Mouse (Mus musculus) lung, embryonic 15.5 days (tissue): ENCODE results near the gene Klk8. TPM values are rescaled to one million over a fixed set of nuclear protein-coding genes. Genes with fewer than 3 reads are reported as not detected.
A peak's percentile ranks its signal among the peaks of the same experiment; 100 is the strongest.

Experiments
- ATAC-seq: fragments of 200-750 bp; cut with Nextera tagmentation; 2 replicates; pipeline ENCODE4 v1.8.0; 2017; ENCODE audit warnings: moderate number of reproducible peaks, borderline replicate concordance; ENCODE audit not compliant: low FRiP score, low TSS enrichment; ENCODE audit errors: extremely low read depth
- H3K27ac ChIP-seq: fragments of 300-500 bp; sonication (generic); 2 replicates; pipeline ENCODE4 v1.5.1; 2015; ENCODE audit warnings: moderate library complexity, mild to moderate bottlenecking, inconsistent platforms
- H3K27me3 ChIP-seq: fragments of 300-500 bp; sonication (generic); 2 replicates; pipeline ENCODE4 v1.6.1; 2015; ENCODE audit warnings: inconsistent platforms
- H3K36me3 ChIP-seq: fragments of 300-500 bp; sonication (generic); 2 replicates; pipeline ENCODE4 v1.6.1; 2015; ENCODE audit warnings: inconsistent platforms
- H3K4me1 ChIP-seq: fragments of 300-500 bp; sonication (generic); 2 replicates; pipeline ENCODE4 v1.6.1; 2015; ENCODE audit warnings: inconsistent platforms
- H3K4me2 ChIP-seq: fragments of 300-500 bp; sonication (generic); 2 replicates; pipeline ENCODE4 v1.6.1; 2015; ENCODE audit warnings: inconsistent platforms, mild to moderate bottlenecking, moderate library complexity
- H3K4me3 ChIP-seq: fragments of 300-500 bp; sonication (generic); 2 replicates; pipeline ENCODE4 v1.5.1; 2015; ENCODE audit warnings: mild to moderate bottlenecking, inconsistent platforms
- H3K9ac ChIP-seq: fragments of 300-500 bp; sonication (generic); 2 replicates; pipeline ENCODE4 v1.6.1; 2015; ENCODE audit warnings: inconsistent platforms
- H3K9me3 ChIP-seq: fragments of 300-500 bp; sonication (generic); 2 replicates; pipeline ENCODE4 v1.6.1; 2016; ENCODE audit warnings: inconsistent platforms
- WGBS: fragments of 180-500 bp; shearing (Covaris S2); methylation state at CpG from one replicate; pipeline ENCODE4 v1.1.7; 2015; 5-methylcytosine and 5-hydroxymethylcytosine counted together
- polyA plus RNA-seq: library from polyadenylated mRNA; unstranded; fragments of >200 nt; fragmentation: Nextera tagmentation; extraction: Ambion mirVana; gene quantifications from 2 replicates; pipeline ENCODE4 v1.2.1, GENCODE M21; 2015

Klk8 gene
- polyA plus RNA-seq, 1 experiment from 2014 or later = 22.4 TPM

DNA sequence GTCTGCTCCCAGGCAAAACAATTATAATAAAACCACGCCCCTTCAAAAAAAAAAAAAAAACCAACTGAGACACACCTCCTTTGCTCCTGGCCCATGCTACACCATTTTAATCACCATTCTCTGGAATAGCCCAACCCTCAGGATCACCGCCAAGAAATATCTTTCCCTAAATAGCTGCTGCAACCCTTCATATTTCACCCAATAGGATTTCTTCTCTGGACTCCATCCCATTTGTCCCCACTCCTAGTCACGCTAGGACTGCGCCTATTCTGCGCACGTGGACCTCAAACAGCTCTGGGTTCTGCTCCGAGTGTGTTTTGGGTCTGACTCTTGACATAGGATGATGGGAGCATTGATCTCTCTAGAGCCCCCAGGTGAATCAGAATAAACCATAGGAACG, 1.0 kb upstream of the Klk8 start:
- no peak for ATAC-seq

DNA sequence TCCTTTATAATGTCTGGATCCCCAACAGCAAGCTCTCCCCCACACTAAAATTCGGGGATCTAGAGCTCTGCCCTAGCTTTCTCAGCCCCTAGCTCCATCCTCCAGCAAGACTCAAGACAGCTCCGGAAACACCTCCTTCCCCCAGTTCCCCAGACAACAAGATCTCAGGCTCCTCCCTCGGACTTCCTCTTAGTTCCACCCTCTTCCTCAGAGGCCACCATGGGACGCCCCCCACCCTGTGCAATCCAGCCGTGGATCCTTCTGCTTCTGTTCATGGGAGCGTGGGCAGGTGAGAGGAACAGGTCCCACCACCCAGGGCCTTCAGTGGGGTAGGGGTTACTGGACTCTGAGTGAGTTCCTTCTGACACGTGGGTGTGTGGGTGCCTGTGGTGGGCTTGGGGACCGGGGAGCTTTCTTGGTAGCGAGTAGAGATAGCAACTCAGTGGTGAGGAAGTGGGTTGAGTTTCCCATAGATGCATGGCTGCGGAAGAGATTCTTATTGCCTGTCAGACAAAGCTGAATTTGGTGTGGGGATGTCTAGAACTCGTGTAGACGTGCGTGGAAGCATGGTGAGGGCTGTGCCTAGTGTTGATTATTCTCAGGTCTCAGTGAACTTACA, 576 bp downstream of the Klk8 start:
- Histone ChIP-seq H3K27ac (no peak overlapping the region), H3K9me3 (no peaks in the 10 kb centered on the region), H3K4me3 (peak overlapping the region; percentile 55), H3K36me3 (no peaks in the 10 kb centered on the region), H3K4me1 (peaks cover 22% of the 10 kb centered on the region), H3K27me3 (peaks cover 9% of the 10 kb centered on the region; the same call in 1 of the 2 replicates), H3K4me2 (peak overlapping the region; percentile 87), H3K9ac (peak overlapping the region; percentile 38)
- ATAC-seq = peak; percentile 58; the same call in 1 of the 2 replicates
- whole genome bisulfite sequencing = 36% methylated on average over 13 of the region's 13 CpGs

More for the DNA sequence above, 1.0 kb upstream of the Klk8 start:
- H3K36me3 ChIP-seq = no peaks in the 10 kb centered on the region
- H3K9ac ChIP-seq = 0 out of 2 replicates have a peak overlapping the region, but pooled peaks have one; percentile 38
- peak overlapping the region; percentile 55 for H3K4me3 ChIP-seq
- H3K27ac ChIP-seq = no peak overlapping the region
- H3K9me3 ChIP-seq = no peaks in the 10 kb centered on the region
- WGBS = 2% methylated on average over 8 of the region's 8 CpGs
- peaks cover 22% of the 10 kb centered on the region for H3K4me1 ChIP-seq
- peak overlapping the region; percentile 87 for H3K4me2 ChIP-seq
- peaks cover 9% of the 10 kb centered on the region; the same call in 1 of the 2 replicates for H3K27me3 ChIP-seq

DNA sequence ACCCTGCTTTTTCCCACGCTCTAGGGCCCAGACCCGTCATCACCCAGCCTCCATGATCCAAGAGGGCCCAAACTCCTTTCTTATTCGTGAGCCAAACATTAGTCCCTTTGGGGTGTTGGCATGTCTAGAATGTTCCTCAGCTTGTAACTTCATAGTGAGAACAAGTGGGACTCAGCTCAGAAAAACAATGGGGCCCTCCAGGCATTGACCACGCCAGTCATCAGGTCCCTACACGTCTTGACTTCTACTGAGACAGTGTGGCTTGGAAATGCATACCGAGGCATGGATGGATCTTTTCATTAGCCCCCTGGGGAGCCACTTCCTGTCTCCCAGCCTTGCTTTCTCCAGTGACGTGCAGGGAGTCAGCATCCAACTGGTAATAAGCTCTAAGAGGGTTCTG, 2.5 kb downstream of the Klk8 start:
- Histone ChIP-seq H3K27ac (no peak overlapping the region), H3K4me1 (peaks cover 22% of the 10 kb centered on the region), H3K4me3 (no peak overlapping the region), H3K9ac (no peak overlapping the region), H3K9me3 (no peaks in the 10 kb centered on the region), H3K36me3 (no peaks in the 10 kb centered on the region), H3K4me2 (no peak overlapping the region), H3K27me3 (peaks cover 9% of the 10 kb centered on the region; the same call in 1 of the 2 replicates)
- WGBS = 66% methylated on average over 7 of the region's 7 CpGs
- no peak for ATAC-seq

DNA sequence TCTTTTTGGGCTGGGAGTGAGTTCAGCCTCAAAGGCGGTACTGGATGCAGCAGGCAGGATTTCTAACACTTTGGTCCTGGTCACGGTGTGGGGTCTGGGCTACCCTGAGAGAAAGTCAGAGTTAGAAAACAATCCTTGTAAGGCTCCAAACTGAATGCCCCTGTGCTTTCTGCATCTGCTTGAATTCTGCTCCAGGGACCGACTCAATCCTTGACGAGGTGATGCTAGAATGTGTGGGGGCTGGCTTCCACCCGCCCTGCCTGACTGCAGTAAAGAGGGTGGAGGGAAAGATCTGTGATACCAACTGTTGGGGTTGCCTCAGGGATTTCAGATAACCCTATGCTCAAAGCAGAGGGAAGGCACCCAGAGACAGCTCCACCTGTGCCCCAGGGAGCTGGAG, 13.6 kb downstream of the Klk8 start, which contains the start of gene Klk7:
TSS of gene Klk7 (plus strand) at position 301 of the 400 bp plus-strand sequence.
- 54% methylated on average over 5 of the region's 5 CpGs for WGBS
- Histone ChIP-seq H3K27ac (no peak within 1 kb of the TSS), H3K4me3 (no peak within 1 kb of the TSS), H3K4me1 (no peaks in the 10 kb centered on the region), H3K27me3 (no peaks in the 10 kb centered on the region), H3K9me3 (no peaks in the 10 kb centered on the region), H3K9ac (no peak within 1 kb of the TSS), H3K36me3 (no peaks in the 10 kb centered on the region), H3K4me2 (no peak within 1 kb of the TSS)
- ATAC-seq = no peak

DNA sequence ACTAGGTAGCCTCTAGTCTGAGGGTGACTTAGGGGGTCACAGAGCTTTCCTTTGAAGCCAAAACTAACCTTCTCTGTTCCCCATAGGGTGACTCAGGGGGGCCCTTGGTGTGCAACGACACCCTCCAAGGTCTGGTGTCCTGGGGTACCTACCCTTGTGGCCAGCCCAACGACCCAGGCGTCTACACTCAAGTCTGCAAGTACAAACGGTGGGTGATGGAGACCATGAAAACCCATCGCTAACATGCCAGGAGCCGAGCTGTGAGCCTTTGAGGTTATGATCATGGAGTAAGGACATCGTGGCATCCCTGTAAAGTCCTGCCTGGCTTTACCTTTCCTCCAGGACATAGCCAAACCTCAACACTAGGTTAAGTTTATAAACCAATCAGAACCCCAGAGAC, 17.8 kb downstream of the Klk8 start:
- H3K27me3 ChIP-seq = no peaks in the 10 kb centered on the region
- H3K9ac ChIP-seq = no peak overlapping the region
- ATAC-seq = no peak

DNA sequence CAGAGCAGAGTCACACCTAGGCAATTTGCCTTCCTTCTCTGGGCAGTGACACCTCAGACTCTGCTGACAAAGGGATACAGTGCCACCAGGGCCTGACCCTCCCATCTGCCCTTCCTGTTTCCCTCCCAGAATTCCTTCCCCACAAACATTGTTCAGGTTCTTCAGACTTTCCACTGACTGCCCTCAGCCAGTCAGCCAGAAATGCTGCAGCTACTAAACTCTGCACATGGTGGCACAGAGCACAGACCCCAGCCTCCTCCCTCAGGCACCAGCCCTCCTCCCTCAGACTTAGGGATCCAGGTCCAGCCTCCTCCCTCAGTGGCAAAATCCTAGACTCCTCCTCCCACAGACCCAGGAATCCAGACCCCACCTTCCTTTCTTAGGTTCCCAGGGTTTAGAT, 19.4 kb downstream of the Klk8 start:
- no peaks in the 10 kb centered on the region for H3K27me3 ChIP-seq
- no peak overlapping the region for H3K9ac ChIP-seq
- H3K4me3 ChIP-seq = no peak overlapping the region
- H3K4me1 ChIP-seq = no peaks in the 10 kb centered on the region
- H3K36me3 ChIP-seq = no peaks in the 10 kb centered on the region
- H3K4me2 ChIP-seq = no peak overlapping the region
- no peak overlapping the region for H3K27ac ChIP-seq
- H3K9me3 ChIP-seq = no peaks in the 10 kb centered on the region
- ATAC-seq = no peak

More for the DNA sequence above, 17.8 kb downstream of the Klk8 start:
- Histone ChIP-seq H3K9me3 (no peaks in the 10 kb centered on the region), H3K4me1 (no peaks in the 10 kb centered on the region), H3K4me2 (no peak overlapping the region), H3K27ac (no peak overlapping the region), H3K36me3 (no peaks in the 10 kb centered on the region), H3K4me3 (no peak overlapping the region)
- WGBS = 86% methylated on average over 7 of the region's 7 CpGs

DNA sequence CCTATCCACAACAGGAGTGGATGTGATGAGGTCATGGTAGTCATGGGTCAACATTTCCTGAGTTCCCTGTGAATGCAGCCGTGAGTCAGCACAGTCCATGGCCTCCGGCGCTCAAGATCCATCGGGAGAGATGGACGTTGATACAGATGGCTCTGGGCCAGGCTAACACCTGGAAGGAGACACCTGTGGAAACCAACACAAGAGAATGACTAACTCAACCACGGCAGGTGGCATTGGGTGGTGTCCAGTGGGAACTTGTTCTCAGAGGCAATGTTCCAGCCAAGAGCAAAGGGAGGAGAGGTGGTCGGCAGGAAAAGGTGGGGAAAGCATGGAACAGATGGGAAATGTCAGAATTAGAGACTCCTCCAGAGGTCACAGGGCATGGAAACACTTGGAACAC, 24.2 kb downstream of the Klk8 start:
- ATAC-seq = no peak
- H3K9me3 ChIP-seq = no peaks in the 10 kb centered on the region
- no peaks in the 10 kb centered on the region for H3K36me3 ChIP-seq
- WGBS = 80% methylated on average over 7 of the region's 7 CpGs
- H3K4me3 ChIP-seq = no peak overlapping the region
- H3K9ac ChIP-seq = no peak overlapping the region
- no peak overlapping the region for H3K4me2 ChIP-seq
- no peaks in the 10 kb centered on the region for H3K27me3 ChIP-seq
- H3K27ac ChIP-seq = no peak overlapping the region
- H3K4me1 ChIP-seq = no peaks in the 10 kb centered on the region

DNA sequence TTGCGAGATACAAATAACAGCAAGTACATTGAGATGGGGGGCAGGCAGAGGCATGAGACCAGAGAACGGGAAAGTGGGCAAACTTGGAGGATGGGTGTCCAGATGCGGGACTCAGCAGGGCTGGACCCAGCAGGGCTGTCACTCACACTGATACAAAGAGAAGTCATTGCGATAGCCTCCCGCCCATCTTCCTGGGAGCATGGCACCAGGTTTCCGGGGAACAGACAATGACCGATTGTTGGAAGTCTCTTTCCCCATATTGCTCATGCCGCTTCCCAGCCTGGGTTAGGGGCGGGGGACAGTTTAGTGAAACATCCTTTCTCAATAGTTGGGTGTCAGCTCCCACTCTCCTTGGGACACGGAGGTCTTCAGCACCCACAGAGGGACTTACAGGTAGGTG, 26.8 kb downstream of the Klk8 start, which contains the start of gene Klk6:
TSS of gene Klk6 (plus strand) at position 301 of the 400 bp plus-strand sequence.
- no peak within 1 kb of the TSS for H3K4me2 ChIP-seq
- H3K27ac ChIP-seq = no peak within 1 kb of the TSS
- no peaks in the 10 kb centered on the region for H3K9me3 ChIP-seq
- no peak within 1 kb of the TSS for H3K4me3 ChIP-seq
- ATAC-seq = no peak
- H3K4me1 ChIP-seq = no peaks in the 10 kb centered on the region
- no peak within 1 kb of the TSS for H3K9ac ChIP-seq
- WGBS = 67% methylated on average over 10 of the region's 10 CpGs
- no peaks in the 10 kb centered on the region for H3K27me3 ChIP-seq
- no peaks in the 10 kb centered on the region for H3K36me3 ChIP-seq

DNA sequence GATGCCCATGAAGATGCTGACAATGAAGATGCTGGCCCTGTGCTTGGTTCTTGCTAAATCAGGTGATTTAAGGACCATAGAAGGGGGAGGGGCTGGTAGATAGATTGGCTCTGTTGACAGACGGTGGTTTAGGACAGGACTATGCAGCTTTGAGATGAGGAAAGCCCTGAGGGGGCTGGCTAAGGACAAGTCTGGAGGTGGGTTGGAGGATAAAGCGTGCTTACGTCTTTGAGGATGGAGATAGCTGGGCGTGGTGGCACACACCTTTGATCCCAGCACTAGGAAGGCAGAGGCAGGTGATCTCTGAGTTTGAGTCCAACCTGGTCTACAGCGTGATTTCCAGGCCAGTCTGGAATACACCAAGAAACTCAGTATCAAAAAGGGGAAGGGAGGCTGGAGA, 28.7 kb downstream of the Klk8 start:
- no peaks in the 10 kb centered on the region for H3K4me1 ChIP-seq
- H3K9ac ChIP-seq = no peak overlapping the region
- no peaks in the 10 kb centered on the region for H3K9me3 ChIP-seq
- H3K4me2 ChIP-seq = no peak overlapping the region
- no peak overlapping the region for H3K4me3 ChIP-seq
- H3K27ac ChIP-seq = no peak overlapping the region
- WGBS = 83% methylated on average over 5 of the region's 5 CpGs
- no peaks in the 10 kb centered on the region for H3K27me3 ChIP-seq
- no peaks in the 10 kb centered on the region for H3K36me3 ChIP-seq
- ATAC-seq = no peak

DNA sequence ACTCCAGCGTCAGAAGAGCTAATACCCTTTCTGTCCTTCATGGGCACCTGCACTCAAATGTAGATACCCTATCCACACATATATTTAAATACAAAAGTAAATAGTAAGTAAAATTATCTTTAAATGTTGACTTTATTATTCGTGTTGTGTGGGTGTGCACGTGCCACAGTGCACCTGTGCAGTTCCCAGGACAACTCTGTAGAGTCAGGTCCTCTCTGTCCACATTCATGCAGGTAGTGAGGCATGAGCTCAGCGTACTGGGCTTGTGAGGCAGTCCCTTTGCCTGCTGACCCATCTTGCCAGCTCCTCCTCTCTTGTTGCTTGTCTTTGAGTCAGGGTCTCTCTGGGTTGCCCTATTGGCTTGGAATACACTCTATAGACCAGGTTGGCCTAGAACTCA, 30.3 kb downstream of the Klk8 start:
- 70% methylated on average over 4 of the region's 4 CpGs for WGBS
- Histone ChIP-seq H3K9me3 (no peaks in the 10 kb centered on the region), H3K4me3 (no peak overlapping the region), H3K36me3 (no peaks in the 10 kb centered on the region), H3K27ac (no peak overlapping the region), H3K27me3 (no peaks in the 10 kb centered on the region), H3K4me1 (no peaks in the 10 kb centered on the region), H3K4me2 (no peak overlapping the region), H3K9ac (no peak overlapping the region)
- ATAC-seq = no peak

DNA sequence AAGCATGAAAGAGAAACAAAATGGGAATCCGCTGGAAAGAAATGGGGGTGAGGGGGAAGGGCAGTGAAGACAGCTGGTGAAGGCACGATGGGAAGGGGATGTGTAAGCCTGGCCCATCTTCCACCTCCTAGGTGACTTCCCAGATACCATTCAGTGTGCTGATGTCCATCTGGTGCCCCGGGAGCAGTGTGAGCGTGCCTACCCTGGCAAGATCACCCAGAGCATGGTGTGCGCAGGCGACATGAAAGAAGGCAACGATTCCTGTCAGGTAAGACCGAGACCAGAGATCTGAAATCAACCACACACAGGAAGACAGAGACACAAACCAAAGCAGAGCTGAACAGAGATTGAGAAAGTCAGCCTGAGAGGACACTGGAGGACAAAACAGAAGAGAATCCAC, 31.6 kb downstream of the Klk8 start:
- Histone ChIP-seq H3K27me3 (no peaks in the 10 kb centered on the region), H3K27ac (no peak overlapping the region), H3K4me2 (no peak overlapping the region), H3K36me3 (no peaks in the 10 kb centered on the region), H3K4me3 (no peak overlapping the region), H3K4me1 (no peaks in the 10 kb centered on the region), H3K9me3 (no peaks in the 10 kb centered on the region), H3K9ac (no peak overlapping the region)
- no peak for ATAC-seq
- WGBS = 88% methylated on average over 8 of the region's 8 CpGs

DNA sequence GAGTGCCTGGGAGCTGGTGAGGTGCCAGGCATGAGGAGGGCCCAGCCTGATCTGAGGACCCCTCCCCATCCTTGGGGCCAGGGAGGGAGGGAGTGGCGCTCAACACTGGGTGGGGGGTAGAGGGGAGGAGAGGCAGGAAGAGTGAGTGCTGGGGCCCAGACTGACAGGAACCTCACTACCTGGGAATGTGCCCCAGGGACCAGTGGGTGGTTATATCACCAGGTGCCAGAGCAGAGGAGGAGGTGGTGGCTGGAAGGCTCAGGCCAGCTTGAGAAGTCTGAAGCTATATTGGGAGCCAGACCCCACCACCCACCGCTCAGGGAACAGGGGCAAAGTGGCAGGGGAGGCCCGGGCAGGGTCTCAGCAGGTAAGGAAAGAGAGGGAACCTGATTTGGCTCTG, 44.3 kb downstream of the Klk8 start, which contains the start of gene Klk5:
TSS of gene Klk5 (plus strand) at position 271 of the 400 bp plus-strand sequence.
- Histone ChIP-seq H3K9me3 (no peaks in the 10 kb centered on the region), H3K4me2 (no peak within 1 kb of the TSS)
- WGBS = 28% methylated on average over 3 of the region's 3 CpGs

More for the DNA sequence above, 44.3 kb downstream of the Klk8 start, which contains the start of gene Klk5:
- no peaks in the 10 kb centered on the region for H3K4me1 ChIP-seq
- no peak for ATAC-seq
- H3K27me3 ChIP-seq = no peaks in the 10 kb centered on the region
- no peak within 1 kb of the TSS for H3K4me3 ChIP-seq
- H3K36me3 ChIP-seq = no peaks in the 10 kb centered on the region
- H3K27ac ChIP-seq = no peak within 1 kb of the TSS
- no peak within 1 kb of the TSS for H3K9ac ChIP-seq
